Mouse (Mus musculus) CD4-positive, CD25-positive, alpha-beta regulatory T cell, adult 4 months (primary cell): ENCODE measurements around the gene Atf4. TPM values are rescaled to one million over a fixed set of nuclear protein-coding genes. Genes with fewer than 3 reads are reported as not detected.

Source experiments
- ATAC-seq: one replicate; pipeline ENCODE4 v1.8.0; 2017
- polyA plus RNA-seq, 2 experiments: library from polyadenylated mRNA; unstranded; fragments of 100-300 nt; shearing (Covaris generic); gene quantifications; one replicate each; pipeline ENCODE4 v1.2.1; 2017

Gene Atf4
- polyA plus RNA-seq, 2 experiments from 2014 or later: 80.4 to 96.5 TPM

DNA sequence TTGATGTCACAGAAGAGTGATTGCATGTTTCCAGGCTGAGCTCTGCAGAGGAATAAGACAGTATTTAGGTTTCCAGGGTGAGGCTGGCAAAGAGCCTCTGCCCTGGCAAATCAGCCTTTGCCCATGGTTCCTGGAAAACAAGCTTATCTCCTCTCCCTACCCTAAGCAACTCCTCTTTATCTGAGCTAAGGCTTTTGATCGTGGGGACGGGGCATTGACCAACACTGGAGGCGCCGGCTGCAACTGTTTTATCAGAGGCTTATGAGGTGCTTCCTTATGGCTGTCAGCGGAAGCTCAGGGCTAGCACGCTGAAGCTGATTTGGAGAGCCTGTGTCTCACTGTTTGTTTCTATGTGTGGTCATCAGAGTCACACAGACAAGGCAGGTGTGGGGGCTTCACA is 4.4 kb upstream of the Atf4 start:
- no peak for ATAC-seq

DNA sequence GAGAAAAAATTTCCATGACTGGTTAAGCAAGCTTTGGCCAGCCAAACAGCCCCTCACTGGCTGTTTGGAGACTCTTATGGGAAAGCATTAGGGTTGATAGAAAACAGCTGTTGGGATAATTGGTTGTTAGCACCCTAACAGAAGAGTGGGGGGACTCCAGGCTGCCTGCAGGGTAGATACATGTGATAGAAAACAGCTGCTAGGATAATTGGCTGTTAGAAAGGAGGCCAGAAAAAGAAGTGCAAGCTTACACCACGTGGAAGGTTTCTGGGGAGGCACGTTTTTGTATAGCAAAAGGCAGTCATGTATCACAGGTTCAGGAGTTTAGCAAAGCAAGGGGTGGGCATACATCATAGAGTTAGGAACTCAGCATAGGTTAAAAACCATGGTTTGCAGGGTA is 1.5 kb upstream of the Atf4 start:
- ATAC-seq: no peak

DNA sequence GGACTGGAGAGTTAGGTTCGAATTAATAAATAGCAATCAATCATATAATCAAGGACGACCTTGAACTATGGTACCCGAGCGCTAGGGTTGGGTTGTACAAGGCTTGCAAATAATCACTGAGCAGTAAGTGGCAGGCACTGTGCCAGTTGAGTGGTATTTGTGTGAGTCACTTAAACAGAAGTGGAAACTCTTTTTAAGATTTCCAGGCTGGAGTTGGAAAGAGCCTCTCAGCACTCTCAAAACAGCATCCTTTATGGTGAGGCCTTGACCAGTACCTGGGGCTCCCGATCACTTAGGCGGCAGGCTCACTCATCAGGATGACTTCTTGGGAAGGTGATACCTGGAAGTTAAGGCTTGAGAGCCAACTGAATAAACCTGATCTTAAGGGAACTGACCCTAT is 777 bp upstream of the Atf4 start:
- no peak for ATAC-seq

DNA sequence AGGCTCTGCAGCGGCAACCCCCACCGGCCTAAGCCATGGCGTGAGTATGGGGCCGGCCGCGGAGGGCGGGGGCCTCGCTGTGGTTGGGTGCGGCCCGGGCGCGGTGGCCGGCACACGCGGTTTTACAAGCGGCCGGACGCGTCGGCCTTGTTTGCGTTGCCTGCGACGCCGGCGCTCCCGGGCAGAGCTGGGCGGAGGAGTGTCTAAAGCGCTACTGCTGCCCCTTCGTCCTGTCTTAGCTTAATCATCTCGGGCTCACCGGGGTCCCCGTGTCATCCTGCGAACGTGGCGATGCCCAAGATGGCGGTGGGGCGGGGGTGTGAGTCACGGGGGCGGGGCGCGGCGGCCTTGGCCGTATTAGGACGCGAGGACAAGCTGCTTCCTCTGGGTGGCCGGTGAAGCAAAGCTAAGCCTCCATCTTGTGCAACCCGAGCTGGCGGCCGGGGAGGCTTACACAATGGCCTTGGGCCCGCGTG is 700 bp downstream of the Atf4 start:
- no peak for ATAC-seq

DNA sequence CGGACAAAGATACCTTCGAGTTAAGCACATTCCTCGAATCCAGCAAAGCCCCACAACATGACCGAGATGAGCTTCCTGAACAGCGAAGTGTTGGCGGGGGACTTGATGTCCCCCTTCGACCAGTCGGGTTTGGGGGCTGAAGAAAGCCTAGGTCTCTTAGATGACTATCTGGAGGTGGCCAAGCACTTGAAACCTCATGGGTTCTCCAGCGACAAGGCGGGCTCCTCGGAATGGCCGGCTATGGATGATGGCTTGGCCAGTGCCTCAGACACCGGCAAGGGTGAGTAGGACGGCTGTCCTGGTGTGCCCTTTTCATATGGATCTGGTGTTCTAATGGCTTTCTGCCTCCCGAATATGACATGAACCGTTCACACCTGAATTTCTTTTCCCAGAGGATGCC is 1.3 kb downstream of the Atf4 start:
- no peak for ATAC-seq

DNA sequence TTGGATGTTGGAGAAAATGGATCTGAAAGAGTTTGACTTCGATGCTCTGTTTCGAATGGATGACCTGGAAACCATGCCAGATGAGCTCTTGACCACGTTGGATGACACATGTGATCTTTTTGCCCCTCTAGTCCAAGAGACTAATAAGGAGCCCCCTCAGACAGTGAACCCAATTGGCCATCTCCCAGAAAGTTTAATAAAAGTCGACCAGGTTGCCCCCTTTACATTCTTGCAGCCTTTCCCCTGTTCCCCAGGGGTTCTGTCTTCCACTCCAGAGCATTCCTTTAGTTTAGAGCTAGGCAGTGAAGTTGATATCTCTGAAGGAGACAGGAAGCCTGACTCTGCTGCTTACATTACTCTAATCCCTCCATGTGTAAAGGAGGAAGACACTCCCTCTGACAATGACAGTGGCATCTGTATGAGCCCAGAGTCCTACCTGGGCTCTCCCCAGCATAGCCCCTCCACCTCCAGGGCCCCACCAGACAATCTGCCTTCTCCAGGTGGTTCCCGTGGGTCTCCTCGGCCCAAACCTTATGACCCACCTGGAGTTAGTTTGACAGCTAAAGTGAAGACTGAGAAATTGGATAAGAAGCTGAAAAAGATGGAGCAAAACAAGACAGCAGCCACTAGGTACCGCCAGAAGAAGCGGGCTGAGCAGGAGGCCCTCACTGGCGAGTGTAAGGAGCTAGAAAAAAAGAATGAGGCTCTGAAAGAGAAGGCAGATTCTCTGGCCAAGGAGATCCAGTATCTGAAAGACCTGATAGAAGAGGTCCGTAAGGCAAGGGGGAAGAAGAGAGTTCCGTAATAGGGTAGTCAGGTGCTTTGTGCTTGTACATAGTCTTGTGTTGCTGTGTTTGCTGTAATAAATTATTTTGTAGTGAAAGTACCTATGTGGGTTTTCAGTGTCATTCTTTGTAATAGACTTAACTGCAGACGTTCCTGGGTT is 1.9 kb downstream of the Atf4 start:
- ATAC-seq: no peak

DNA sequence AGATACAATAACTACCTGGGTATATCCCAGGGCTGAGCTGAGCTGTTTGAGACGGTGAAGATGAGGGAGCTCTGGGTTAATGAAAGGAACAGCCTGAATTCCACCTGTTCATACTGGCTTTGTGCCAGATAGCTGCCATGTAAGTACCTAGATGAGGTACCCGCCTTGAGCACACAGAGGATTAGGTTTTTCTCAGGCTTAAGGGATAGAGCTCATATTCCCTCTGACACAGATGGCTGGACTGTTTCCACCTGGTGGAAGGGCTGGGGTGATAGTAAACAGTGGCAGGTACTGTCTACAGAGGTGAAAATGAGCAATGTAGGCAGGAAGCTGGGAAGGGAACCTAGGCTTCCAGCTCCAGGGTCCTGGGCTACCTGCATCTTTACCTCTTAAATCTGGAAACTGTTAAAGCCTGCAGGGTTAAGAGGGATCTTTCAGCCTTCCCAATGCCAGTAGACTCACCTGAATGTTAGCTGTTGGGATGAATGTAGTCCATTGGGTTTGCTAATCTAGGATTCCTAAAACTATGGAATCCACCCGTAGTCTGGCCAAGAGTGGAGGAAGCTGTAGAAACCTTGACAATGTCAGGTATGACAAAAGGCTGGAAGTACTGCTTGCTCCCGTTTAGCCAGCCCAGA is 2.7 kb downstream of the Atf4 start:
- no peak for ATAC-seq

DNA sequence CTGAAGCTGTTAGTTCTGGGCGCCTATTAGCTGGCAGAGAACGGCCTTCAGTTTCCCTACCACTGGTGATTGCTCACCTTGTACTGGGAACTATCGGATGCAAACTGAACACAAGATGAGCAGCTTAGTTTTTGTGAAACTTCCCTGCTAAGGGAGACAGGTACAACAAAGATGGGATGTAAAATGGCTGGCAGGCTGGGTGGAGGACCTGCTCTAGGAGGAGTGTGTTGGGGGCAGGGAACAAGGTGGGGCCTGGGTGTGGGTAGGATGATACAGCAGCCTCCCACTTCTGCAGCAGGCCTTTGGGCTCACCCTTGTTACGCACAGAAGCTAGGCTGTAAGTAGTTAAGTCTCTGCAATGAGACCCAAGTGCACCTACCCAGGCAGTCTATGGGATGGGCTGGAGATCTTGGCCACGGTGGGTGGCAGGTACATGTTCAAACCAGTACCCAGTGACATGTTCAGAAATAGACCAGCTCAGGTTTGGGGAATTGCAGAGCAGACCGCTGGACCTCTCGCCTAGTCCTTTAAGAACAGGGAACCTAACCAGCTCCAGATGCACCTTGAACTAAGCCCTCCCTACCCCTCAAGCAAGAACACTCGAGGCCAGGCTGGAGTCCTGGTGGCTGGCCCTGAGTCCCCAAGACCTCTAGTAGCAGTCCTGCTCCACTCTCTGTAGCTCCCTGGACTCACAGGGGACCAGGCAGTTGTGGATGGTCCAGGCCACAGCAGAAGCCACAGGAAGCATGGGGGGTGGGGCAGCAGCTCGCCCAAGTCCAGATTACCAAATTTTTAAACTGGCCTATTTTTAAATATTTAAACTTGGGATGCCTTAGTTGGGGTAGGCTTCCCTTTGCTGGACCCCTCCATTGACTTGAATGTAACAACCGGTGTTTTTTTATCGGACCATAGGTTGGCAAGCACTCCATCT is 3.5 kb downstream of the Atf4 start:
- ATAC-seq: no peak

DNA sequence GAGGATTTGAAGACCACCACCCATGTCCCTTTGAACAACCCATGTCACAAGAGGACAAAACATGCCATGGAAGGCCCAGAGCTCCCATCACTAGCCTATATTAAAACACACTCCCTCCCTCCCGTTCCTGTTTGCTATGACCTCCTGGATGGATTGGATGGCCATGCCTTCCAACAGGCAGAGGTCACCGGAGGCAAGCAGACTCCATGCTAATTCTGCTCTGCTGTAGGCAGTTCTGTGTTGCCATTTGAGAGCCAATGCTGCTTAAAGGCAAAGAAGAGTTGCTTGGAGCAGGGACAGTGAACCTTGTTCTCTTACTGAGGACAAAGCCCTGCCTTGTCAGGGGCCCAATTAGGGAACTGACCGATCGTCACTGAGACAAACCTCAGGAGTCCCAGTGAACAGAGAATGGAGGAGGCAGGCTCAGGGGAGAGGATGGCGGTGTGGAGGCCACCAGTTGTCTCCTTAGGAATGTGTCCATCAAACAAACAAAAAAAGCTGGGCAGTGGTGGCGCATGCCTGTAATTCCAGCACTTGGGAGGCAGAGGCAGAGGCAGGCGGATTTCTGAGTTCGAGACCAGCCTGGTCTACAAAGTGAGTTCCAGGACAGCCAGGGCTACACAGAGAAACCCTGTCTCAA is 4.5 kb downstream of the Atf4 start:
- no peak for ATAC-seq

DNA sequence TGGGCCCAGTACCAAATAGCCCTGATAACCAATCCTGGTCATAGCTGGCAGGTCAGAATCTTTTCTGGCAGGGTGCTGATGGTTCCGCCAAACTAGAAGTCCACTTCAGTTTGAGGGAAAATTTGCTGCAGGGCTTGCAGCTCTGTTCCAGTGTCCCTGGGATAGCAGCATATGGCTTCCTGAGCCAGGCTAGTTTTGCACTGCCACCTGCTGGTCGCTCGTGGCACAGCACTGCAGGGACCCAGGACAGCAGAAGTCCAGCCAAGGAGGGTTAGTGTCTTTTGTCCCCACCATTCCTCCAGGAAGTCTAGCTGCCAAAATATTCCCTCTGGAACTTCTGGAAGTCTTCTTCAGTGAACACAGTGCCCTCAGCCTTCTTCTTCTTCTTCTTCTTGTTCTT is 5.7 kb downstream of the Atf4 start:
- no peak for ATAC-seq

DNA sequence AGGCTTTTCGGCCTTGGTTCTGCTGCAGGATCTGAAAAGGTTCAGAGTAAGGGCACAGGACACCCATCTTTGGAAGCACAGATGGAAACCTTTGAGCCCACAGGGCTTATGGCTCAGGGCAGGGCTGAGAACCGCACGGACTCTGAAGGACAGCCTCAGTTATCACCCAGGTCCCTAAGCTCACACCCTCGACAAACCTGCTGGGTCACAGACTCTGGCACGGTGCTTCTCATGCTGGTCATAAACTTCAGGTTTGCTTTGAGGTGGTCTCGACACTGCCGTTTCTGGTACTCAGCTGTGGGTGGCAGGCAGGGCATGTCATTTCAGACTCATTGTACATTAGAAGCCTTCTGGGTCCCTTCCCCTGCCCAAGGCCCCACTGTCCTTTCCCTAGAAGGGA is 6.1 kb downstream of the Atf4 start:
- no peak for ATAC-seq

DNA sequence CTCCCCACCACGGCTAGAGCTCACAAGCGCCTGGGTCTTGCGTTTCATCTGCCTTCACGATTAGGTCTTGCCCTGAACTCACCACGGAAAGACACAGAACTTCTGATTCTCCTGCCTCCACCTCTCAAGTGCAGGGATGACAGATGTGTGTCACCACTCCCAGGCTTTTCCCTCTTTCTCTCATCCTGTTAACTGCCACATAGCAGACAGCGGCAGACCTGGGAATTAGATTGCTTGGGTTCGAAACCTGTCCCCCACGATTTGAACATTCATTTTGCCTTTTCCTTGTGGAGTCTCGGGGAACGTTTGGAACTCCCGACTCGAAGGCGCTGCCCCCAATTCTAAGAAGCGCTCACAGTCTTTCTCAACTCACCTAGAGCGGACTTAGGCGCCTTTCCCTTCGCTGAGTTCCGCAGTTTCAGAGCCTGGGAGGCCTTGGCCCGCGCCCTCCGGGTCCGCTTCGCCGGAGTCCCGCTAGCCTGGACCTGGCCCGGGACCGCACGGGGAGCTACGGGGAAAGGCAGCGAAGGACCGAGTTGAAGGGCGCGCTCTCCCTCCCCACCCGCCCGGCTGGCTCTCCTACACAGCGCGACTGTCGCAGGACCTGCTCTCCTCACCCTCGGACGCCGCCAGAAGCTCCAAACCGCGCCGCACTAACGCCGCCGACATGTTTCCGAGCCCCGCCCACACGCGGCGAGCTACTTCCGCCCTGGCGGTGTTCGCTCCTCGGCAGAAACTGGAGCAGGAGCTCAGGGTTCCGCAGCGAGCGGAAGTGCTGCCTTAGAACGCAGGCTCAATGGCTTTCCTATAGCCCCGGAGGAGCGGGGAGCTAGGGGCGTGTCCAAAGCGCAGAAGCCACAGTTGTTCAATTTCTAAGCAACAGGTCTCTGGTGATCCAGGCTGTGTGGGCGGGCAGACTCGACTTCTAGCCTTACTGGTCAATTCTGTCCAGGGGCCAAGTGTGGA is 8.9 kb downstream of the Atf4 start, which contains the start of gene Rps19bp1:
Gene Rps19bp1, minus strand, starts transcription at position 706 of the 966 bp plus-strand sequence.
- peak; percentile 98 for ATAC-seq

DNA sequence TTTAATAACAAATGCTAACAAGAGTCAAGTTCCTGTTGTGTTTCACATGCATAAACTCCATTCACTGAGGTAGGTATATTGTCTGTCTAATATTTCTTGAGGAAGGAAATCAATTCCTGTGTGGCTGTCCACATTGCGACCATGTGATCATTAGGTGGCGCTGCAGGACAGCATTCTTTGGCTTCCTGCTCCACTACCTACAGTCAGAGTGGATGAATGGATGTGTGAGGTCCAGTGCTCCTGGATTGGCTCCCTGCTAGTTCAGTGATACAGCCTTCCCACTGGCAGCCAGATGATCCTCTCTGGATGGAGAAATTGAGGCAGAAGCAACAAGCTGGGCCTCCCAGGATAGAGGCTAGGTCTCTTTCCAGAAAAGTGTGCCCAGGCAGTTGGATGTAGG is 11.3 kb downstream of the Atf4 start:
- ATAC-seq: peak; percentile 22

DNA sequence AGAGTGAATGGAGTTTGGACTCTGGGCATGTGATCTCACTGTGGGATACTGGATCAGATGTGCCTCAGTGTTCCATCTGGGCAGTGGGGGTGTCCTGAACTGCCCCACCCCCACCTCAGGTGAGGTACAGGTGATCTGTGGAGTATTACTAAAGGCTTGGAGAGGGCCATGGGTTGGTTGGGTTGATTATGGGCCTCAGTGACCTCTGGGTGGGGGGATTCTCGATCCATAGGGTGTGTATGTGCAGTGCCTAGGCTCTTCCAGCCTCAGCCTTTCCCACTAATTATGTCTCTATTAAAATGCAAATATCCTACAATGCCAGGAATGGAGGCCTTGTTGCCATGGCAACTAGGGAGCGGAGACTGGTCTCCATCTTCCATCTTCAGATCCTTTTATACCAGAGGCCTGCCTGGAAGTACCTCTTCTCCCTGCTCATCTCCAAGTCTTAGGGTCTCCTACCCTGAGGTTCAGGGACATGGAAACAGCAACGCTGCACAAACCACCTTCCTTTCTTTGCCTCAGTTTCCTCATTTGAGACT is 16.9 kb downstream of the Atf4 start:
- no peak for ATAC-seq

DNA sequence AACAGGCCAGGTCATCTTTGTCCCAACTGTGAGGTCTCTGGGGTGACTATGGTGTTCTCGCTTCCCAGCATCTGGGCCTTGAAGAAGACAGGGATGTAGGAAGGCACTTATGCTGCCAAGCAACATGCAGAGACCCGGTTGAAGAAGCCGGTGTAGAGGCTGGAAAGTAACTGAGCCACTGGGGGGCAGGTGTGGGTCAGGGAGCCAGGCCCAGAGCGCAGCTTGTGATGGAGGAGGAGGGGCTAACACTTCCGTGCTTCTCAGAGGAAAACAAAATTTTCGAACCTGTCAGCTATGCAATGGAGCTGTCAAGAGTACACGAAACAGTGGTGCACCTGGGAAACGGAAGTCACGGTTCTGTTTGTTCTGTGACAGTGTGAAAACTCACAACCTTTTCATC is 22.1 kb downstream of the Atf4 start:
- no peak for ATAC-seq

DNA sequence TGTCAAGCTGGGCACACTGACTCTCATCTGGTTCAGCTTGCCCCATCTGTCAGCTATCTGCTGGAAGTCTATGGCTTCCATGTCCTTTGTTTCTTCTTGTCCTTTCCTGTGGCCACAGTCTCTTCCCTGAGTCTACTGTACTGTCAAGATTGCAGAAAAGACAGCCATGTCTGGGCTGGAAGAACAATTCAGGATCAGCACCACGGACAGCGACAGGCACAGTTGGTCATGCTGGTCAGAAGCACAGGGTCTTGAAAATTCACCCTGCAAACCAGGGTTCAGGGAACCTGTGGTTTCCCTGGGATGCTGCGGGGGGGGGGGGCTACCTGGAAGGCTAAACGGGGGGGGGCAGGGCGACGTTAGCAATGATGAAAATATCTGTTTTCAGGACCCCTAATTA is 22.6 kb downstream of the Atf4 start:
- no peak for ATAC-seq

DNA sequence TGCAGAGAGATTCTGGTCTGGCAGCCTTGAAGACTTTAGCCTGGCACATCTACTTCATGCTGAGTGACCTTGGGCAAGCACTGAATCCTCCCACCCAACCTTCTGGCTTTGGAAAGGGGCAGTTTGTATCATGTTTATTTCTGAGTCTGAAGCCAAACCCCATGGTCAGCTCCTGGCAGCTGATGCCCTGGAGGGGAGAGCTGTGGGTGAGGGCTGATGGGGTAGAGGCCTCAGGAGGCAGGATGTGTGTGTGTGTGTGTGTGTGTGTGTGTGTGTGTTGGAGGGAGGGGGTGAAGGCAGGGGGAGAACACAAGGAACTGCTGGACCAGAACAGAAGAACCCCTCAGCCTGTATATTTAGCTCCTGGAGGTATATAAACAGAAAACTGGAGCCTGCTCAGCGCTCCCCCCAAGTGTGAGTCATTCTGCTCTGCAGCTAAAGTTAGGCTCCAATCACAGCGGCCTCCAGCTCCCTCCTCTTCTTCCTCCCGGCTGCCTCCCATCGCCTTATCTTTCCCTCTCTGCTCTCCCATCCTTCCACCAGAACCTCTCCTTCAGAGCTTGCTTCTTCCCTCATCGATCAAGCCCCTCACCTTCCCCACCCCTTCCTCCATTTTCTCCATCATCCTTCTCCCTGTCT is 23.3 kb downstream of the Atf4 start:
- ATAC-seq: no peak

DNA sequence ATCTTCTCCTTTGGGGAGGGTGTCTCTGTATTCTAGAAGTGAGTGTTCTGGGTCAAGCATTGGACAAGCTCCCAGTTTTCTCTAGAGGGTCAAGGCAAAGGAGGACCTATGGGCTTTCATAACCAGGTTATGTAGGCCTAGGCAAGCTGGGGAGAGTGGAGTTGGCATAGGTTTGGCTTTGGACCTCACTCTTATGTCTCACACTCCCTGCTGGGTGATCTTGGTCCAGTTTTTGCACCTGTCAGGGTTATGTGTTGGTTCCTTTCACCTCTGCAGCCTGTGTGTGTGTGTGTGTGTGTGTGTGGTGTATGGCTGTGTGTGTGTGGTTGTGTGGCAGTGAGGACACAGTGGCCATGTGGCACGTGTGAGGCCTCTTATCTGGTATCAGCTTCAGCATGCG is 24.1 kb downstream of the Atf4 start:
- no peak for ATAC-seq

DNA sequence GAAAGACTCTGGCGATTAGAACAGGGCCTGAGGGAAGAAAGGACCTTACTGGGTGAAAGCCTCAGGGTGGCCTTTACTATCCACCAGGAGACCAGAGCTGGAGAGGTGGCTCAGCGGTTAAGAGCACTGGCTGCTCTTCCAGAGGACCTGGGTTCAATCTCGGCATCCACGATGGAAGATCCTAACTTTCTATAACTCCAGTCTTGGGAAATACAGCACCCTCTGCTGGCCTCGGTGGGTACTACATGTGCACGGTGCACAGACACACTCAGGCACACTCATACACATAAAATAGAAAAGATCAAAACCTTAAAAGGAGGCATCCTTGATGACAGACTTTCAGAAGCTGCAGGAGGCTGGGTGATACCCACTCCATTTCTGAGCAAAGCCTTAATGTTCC is 25.7 kb downstream of the Atf4 start:
- no peak for ATAC-seq

DNA sequence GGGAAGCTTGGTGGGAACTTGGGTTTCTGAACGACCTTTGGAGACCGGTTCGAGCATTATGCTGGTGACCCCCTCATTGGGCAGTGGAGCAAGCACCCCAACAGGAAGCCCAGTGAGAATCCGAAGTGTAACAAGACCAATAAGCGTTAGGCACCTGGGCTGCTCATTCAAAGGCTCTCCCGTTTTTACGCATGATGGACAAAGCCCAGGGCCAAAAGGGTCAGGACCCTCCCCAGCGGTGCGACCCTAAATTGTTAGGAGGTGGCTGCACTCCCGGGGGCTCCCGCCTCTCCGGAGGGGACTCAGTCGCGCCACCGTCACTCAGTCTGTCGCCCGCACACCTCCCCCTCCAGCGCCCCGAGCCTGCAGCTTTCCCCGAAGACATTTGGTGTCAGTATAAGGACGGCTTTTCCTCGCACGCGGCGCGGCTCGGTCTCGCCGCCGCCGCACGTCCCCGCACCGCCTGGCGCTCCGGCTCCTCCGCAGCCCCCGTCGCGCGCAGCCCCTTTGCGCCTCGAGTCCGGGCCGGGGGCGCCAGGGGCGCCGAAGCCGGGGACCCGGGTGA is 31.9 kb downstream of the Atf4 start, which contains the start of gene Cacna1i:
Gene Cacna1i, plus strand, starts transcription at position 388 of the 565 bp plus-strand sequence.
- no peak for ATAC-seq
